Mouse (Mus musculus) retina, postnatal 1 day (tissue): ENCODE results near the gene Traf1.

Experiments used
- DNase-seq: peaks from one replicate; pipeline ENCODE4 v3.0.0-alpha.2; 2012

The Traf1 gene

DNA sequence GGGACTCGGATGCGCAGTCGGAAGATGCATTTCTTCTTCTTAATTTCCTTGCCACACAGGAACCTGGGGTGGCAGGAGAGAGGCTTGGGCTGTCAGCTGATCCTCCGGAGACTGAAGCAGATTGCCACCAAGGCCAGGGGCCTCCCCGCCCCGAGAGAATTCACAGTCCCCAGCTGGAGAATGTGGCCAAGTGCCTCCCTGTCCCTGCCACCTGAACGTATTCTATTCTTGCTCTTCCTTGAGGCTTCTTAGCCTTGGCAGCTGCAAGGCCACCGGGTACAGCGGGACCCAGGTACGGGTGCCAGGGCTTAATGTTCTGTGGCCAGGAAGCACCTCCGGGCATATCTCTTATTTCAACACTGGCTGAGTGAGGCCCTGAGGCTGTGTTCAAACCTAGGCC is 61.9 kb downstream of the Traf1 start:
- no peak for DNase-seq

DNA sequence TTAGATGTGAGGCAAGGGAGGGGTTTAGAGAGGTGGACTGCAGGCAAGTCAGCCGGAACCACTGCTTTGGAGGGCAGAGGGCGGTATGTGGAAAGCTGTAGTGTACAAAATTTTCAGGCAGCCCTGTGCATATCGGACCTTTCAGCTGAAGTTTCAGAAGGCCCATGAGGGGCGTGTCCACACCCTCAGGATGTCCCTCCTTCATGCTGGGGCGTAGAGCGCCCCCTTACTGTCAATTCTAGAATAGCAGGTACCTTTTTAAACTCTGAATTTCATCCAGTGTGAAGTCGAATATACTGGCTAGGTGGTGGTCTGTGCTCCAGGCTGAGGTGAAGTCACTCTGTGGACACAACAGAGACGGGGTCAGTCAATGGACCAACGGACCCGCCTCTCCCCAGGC is 63.8 kb downstream of the Traf1 start:
- peak; percentile 58 for DNase-seq

DNA sequence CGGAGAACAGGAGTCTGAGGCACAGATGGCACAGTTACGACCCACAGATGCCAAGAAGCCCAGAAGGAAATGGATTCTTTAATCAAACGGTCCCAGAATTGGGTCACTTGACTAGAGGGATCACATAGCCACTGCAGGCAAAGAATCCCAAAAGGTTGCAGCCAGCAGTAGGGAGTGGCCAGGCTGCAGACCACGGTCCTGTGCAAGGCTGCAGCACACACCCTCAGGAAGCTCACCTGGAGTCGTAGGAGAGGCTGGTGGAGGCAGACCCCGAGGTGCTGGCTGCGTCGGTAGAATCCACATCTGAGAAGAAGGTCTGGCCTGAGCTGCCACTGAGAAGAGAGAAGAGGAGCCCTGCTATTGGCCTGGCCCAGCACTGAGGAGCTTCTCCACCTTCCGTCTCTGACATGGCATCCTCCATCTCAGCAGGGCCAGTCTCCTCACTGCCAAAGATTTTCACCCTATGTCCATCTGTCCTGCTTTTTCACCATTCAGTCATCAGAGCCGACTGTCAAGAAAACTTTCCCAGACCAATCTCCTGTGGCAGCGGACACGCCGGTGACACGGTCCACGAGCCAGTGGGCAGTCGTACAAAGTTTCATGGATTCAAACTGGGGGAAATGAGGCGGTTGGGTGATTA is 64.6 kb downstream of the Traf1 start:
- no peak for DNase-seq

DNA sequence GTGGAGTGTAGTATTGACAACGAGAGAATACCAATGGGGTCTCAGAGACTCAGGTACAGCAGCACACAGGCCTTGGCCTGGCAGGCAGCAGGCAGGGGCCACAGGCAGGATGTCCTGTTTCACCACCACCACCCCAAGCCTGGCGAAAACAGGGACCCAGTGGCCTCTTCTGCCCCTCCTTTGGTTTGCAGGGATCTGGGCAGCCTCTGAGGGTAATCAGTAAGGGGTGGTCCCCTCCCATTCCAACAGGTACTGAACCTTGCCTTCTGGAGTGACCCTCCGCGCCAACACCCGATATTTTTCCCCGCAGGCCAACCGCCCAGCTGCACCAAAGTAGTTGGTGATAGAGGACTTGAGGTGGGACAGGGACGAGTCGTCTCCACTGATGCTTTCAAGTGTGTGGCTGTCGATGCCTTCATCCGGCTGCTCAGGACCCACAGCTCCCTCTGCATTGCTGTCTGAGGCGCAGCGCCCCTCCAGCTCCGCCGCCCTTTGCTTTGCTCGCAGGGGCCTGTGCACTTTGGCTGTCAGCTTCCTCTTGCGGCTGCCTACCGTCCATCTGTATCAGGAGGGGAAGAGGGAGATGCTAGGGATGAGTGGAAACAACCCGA is 66.0 kb downstream of the Traf1 start:
- no peak for DNase-seq

DNA sequence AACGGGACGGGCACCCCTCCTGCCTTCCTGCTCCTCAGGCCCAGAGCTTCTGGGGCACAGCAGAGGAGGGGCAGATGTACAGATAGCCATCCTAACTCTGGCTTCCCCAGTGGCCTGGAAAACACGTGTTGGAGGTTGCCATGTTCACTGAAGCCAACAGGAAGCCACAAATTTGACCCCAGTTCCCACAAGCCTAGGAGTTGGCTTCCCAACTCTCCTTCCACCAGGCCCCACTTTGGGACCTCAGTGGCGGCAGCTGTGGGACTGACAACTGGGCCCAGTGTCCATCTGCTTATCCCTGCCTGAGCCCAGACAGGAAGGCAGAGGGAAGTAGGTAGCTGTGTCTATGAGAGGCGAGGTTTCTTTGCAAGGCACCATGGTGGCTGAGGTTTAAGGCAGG is 67.6 kb downstream of the Traf1 start:
- no peak for DNase-seq
